Mouse (Mus musculus): Measurements from ENCODE around the gene H2afv.
"Not testable (repeated sequence)": the region's sequence is repeated elsewhere in the genome, so short reads cannot be mapped to it uniquely, and the experiment has no call there.

H2afv gene

DNA sequence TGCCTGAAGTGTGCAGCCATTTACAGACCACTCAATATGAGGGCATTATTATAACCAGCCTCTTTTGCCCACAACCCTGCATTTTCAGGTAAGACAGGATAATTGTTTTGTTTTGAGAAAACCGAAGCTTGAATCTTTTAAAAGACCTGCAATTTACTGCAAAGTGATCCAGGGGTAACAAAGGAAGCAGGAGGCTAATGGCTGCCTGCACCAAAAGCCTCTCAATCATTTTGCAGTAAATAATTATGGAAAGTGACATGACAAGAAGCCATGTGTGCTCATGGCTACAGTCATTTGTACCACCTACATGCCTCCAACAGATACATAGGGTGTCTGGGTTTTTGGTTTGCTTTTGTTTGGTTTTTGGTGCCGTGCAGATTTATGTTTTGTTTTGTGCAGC lies 26.8 kb upstream of the H2afv start:
- DNase-seq (ENCODE audit: low read depth in 2 of 2, low spot score in 2 of 2): no peak

GRCm38 (mm10) chr11:6468541-6468940 lies 24.3 kb upstream of the H2afv start:
- no peak for DNase-seq (ENCODE audit: low read depth in 2 of 2, low spot score in 2 of 2)

GRCm38 (mm10) chr11:6465122-6465521 lies 20.9 kb upstream of the H2afv start:
- DNase-seq (ENCODE audit: low read depth in 2 of 2, low spot score in 2 of 2): peak; percentile 71 to 81

- no peak for DNase-seq (ENCODE audit: low read depth in 2 of 2, low spot score in 2 of 2)
Measured at GRCm38 (mm10) chr11:6463159-6463837, 19.1 kb upstream of the H2afv start.

DNA sequence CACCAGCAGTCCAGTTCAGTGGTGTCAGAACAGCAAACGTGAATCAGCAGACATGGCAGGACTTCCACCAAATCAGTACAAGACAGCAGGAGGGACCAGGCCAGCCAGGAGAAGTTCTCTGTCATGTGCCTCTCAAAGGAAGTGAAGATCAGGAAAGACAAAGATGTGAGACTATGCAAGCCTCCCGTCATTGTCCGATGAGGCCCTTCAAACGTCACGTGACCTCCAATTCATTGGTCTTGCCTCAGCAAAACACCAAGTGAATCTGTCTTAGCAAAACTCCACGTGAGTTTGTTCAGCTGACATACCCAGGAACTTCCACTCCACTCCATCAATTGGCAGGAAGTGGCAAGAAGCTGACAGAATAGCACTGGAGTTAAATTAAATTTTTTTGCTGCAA lies 11.8 kb upstream of the H2afv start:
- DNase-seq (ENCODE audit: low read depth in 2 of 2, low spot score in 2 of 2): no peak

DNA sequence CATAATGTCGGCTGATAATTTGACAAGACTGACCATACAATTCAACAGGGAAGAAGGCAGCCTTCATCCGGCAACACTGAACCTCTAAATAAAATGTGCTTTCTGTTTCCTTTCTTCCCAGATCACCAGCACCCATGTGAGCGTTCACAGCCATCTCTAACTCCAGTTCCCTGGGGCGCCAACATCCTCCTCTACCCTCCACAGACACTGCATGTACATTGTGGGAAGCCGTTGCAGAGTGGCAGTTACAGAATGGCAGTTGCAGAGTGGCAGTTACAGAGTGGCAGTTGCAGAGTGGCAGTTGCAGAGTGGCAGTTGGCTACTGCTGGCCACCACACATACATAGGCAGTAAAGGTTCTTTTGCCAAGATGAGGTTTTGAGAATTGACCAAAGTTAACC lies 3.9 kb upstream of the H2afv start:
- not testable (repeated sequence) for DNase-seq (ENCODE audit: low read depth in 2 of 2, low spot score in 2 of 2)

GRCm38 (mm10) chr11:6447493-6447892 lies 3.2 kb upstream of the H2afv start:
- DNase-seq (ENCODE audit: low read depth in 2 of 2, low spot score in 2 of 2): no peak

DNA sequence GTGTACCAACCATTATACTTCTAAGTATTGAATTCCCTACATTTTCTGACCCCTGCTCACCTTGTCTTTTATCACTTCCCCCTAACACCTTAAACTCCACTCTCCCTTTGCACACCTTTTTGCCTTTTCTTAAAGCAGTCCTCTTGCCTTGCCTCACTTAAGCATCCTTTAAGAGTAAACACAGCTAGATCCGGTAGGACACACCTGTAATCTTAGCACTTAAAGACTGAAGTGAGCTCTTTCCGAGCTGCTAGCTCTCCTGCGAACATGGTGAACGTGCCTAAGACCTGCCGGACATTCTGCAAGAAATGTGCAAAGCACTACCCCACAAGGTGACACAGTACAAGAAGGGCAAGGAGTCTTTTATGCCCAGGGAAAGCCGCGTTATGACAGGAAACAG lies 1.7 kb upstream of the H2afv start:
- no peak for DNase-seq (ENCODE audit: low read depth in 2 of 2, low spot score in 2 of 2)

DNA sequence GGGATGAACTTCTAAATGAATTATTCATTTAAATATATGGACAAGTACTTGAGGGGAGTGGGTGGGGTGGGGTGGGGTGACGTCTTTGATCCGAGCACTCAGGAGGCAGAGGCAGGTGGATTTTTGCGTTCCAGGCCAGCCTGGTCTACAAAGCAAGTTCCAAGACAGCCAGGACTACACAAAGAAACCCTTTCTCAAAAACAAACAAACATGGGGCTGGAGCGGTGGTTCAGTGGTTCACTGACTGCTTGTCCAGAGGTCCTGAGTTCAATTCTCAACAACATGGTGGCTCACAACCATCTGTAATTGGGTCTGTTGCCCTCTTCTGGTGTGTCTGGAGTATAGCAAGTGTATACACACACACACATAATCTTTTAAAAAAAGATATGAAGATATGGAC lies 1.2 kb upstream of the H2afv start:
- no peak for DNase-seq (ENCODE audit: low read depth in 2 of 2, low spot score in 2 of 2)

DNA sequence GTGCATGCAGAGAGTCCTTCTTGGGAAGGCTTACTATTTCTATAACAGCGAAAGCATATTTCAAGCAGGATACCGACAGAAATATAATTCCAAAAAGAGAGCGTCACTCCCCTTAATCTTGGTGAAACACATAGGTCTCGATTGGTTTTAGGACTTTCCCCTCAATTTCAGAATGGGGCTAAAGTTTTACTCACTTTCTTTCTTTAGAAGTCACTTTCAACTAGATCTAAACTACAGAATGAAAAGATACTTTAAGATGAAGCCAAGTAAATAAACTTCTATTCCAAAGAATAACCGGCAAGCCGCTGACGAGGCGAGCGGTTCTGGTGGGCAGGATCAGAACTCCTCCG lies 541 bp downstream of the H2afv start:
- no peak for DNase-seq (ENCODE audit: low read depth in 2 of 2, low spot score in 2 of 2)

GRCm38 (mm10) chr11:6443102-6443501 lies 1.1 kb downstream of the H2afv start:
- no peak for DNase-seq (ENCODE audit: low read depth in 2 of 2, low spot score in 2 of 2)

DNA sequence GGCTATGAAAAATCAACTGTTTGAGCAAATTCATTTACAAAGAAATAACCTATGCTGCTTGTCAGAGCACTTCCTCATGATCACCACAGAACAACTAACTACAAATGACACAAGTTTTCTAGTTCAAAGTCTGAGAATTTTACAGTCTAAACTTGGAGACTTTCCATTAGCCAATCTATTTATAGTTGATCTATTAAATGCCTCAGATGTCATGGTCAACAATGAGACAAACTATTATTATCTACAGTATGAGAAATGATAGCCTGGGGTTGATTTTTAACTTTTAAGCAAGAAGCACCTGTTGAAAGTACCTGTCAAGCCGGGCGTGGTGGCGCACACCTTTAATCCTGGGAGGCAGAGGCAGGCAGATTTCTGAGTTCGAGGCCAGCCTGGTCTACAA lies 1.7 kb downstream of the H2afv start:
- DNase-seq (ENCODE audit: low read depth in 2 of 2, low spot score in 2 of 2): no peak

DNA sequence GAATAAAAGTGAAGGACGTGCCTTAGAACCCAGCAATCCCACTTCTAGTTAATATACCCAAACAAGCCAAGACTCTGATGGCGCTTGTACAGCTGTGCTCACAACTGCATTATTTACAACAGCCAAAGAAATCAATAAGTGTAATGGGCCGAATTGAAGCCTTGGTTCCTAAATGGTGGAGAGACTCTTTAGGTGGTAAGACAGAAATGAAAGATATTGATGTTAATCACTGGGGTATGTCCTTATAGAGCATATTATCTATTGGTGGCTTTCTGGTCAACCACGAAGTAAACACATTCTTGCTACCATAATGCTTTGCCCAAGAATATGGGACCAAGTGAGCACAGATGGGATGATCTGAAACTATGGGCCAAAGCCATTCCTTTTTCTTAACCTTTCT lies 4.1 kb downstream of the H2afv start:
- no peak for DNase-seq (ENCODE audit: low read depth in 2 of 2, low spot score in 2 of 2)

DNA sequence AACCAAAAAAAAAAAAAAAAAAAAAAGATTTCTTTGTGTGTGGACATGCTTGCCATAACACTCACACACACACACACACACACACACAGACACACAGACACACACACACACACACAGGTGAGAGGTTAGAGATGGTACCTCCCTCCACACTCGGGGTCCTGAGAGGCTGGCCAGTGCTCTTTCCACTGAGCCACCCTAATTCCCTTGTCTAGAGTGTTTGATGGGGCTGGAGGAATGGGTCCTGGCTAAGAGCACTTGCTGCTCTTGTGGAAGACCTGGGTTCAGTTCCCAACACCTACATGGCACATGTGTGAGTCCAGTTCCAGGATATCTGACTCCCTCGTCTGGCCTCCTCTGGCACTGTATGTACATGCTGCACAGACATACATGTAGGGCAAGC lies 6.6 kb downstream of the H2afv start:
- DNase-seq (ENCODE audit: low read depth in 2 of 2, low spot score in 2 of 2): no peak

- DNase-seq (ENCODE audit: low read depth in 2 of 2, low spot score in 2 of 2): peak; percentile 42 to 59
Measured at GRCm38 (mm10) chr11:6436442-6436841, 7.8 kb downstream of the H2afv start.

- no peak for DNase-seq (ENCODE audit: low read depth in 2 of 2, low spot score in 2 of 2)
Measured at GRCm38 (mm10) chr11:6430186-6430585, 14.1 kb downstream of the H2afv start.

- DNase-seq (ENCODE audit: low read depth in 2 of 2, low spot score in 2 of 2): no peak
Measured at GRCm38 (mm10) chr11:6420722-6421350, 23.4 kb downstream of the H2afv start.

- DNase-seq (ENCODE audit: low read depth in 2 of 2, low spot score in 2 of 2): no peak
Measured at GRCm38 (mm10) chr11:6420283-6420703, 23.9 kb downstream of the H2afv start.

DNA sequence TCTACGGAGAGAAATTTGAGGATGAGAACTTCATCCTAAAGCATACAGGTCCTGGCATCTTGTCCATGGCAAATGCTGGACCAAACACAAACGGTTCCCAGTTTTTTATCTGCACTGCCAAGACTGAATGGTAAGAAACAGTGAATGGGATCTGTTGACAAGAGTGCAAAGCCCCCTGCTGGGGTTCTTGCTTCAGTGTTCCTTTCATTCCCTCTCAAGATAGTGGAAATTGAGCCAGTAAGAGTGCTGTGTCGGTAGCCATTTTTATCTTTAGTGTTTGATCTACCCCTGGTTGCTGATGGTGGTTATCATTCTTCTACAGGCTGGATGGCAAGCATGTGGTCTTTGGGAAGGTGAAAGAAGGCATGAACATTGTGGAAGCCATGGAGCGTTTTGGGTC lies 25.1 kb downstream of the H2afv start:
- DNase-seq (ENCODE audit: low read depth in 2 of 2, low spot score in 2 of 2): not testable (repeated sequence)

DNA sequence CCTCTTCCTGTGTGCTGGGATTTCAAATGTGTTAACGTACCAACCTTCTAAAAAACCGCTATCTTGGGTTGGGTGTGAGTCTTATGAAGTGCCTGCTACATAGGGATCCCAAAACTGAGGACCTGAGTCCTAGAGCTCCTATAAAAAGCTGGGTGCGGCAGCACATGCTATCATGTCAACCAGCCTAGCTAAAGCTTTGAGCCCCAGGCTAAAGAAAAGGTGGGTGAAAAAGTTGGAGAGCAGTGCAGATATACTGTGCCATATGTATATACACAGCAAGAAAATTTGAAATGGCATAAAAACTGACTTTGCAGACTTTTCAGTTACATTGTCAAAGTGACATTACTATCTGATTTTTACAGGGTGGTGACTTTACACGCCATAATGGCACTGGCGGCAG lies 25.5 kb downstream of the H2afv start:
- no peak for DNase-seq (ENCODE audit: low read depth in 2 of 2, low spot score in 2 of 2)

- DNase-seq (ENCODE audit: low read depth in 2 of 2, low spot score in 2 of 2): no peak
Measured at GRCm38 (mm10) chr11:6417490-6417889, 26.8 kb downstream of the H2afv start.

- no peak for DNase-seq (ENCODE audit: low read depth in 2 of 2, low spot score in 2 of 2)
Measured at GRCm38 (mm10) chr11:6417069-6417468, 27.2 kb downstream of the H2afv start.

DNA sequence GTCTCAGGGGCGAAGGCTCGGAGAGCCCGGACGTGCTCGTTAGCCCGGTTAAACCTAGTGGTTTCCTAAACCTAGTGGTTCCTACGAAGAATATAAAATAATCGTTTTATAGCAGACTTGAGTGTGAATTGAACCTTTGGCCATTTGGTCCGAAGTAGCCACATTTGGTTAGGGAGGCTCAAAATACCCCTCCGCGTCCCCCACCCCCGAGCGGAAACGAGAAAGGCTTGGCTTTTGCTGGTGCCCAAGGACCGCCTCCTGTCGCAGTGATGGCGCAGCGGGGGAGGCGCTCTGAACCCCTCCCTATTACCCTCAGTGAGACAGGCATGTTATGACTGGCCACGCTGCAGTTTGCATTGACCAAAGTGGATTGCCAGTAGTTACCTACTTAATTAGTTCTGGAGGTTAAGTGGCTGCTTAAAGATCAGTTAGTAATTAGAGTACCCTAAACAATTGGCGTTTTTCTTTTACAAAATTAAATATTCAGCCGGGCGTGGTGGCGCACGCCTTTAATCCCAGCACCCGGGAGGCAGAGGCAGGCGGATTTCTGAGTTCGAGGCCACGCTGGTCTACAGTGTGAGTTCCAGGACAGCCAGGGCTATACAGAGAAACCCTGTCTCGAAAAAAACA lies 27.7 kb downstream of the H2afv start:
- DNase-seq (ENCODE audit: low read depth in 2 of 2, low spot score in 2 of 2): peak; percentile 70 to 77

All from CD8-positive naive resting alpha-beta T cell, adult 2 months (primary cell).